Mouse (Mus musculus): ENCODE measurements around the gene 1500015O10Rik.

Gene 1500015O10Rik

DNA sequence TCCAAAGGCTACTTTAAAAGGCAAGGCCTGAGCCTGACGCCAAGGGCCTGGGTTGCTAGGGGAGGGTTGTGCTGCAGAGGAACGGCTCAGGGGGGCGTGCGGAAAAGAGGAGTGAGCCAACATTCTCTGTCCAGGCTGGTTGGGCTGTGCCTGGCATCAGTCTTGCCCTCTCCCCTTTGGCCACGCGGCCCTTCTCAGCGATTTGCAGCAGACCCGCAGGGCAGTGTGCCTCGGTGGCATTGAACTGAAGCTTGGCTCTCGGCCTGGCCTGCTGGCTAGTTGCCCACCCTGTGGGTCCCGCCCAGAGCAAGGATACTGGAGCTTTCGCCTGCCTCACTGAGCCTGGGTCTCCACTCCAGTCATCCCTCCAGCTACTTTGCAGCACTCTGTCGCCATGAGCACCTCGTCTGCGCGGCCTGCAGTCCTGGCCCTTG is at the start of gene 1500015O10Rik:
TSS of gene 1500015O10Rik (plus strand) at position 112 of the 434 bp plus-strand sequence.
- DNase-seq (ENCODE audit: low spot score), result peak; percentile 50

DNA sequence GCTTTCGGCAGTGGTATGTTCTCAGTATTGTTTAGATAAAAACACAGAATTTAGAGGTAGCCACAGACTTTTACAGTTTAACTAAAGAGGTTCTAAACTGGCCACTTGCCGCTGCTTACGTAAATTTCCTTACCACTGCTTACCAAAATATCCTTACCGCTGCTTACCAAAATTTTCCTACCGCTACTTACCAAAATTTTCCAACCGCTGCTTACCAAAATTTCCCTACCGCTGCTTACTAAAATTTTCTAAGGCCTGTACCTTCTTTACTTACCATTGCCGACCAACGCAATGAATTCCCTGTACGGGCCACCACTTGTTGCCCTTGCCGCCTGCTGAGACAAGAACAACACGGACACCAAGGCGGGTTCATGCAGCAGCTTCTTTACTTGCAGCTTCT is 40.4 kb upstream of the 1500015O10Rik start:
- DNase-seq (ENCODE audit: low spot score), result no peak

DNA sequence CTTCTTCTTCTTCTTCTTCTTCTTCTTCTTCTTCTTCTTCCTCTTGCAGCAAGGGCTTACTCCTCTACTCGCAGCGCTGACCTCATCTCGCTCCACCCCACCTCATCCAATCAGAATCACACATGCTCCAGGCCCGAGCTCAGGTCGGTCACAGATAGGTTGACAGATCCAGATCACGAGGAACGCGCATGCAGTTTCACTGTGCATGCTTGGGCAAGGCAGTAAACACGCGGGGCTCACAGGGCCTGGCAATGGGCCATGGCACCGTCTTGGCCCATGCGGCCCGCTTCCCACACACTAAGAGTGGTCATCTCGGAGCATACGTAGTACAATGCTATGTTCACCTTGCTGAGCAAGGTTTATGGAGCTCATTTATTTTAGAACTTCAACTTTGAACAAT is 39.9 kb upstream of the 1500015O10Rik start:
- DNase-seq (ENCODE audit: low spot score), result no peak

DNA sequence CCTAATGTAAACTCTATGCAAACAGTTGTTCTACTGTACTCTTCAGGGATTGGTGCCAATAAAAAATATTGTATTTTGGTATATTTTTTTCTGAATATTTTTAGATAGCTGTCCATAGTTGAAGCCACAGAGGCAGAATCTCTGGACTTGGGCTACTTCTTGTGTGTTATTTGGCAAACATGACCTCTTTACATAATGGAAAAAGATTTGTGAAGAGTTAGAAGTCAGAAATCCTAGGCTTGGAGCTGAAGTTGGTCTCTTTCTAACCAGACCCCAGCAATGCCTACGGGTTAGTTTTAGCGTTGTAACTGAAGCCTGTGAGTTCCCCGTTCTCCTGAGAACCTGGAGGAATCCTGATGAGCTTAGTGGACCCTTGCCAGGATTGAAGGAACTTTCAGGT is 36.3 kb upstream of the 1500015O10Rik start:
- DNase-seq (ENCODE audit: low spot score), result no peak

DNA sequence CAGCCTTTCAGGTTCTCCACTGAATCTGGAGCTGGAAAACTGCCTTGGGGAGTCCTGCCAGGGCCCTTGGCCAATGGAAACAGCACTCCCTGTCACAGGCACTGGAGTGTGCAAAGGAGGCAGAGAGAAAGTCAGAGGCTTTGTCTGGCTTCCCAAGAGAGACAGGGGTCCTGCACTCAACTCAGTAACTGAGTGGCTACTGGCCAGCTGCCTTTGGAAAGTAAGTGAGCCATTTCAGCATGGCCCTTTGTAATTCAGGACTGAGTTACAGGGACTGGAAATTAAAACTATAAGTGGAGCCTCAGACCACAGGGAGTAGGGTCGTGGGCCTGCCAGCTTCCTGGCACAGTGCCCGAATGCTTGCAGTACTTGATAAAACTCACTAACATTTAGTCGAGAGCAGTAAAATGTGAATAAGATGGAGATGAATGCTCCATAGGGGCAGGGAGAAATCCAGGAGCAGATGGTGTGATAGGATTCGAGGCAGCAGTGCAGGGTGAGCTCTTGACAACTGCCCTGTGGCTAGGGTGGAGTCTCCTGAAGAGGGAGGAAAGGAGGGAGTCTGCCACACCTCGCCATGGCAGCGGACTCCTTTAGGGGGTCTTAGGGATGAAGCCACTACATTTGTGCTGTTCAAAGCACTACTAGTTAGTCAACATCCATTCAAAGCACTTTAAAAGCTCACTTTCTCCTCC is 35.4 kb upstream of the 1500015O10Rik start:
- DNase-seq (ENCODE audit: low spot score), result peak; percentile 35

DNA sequence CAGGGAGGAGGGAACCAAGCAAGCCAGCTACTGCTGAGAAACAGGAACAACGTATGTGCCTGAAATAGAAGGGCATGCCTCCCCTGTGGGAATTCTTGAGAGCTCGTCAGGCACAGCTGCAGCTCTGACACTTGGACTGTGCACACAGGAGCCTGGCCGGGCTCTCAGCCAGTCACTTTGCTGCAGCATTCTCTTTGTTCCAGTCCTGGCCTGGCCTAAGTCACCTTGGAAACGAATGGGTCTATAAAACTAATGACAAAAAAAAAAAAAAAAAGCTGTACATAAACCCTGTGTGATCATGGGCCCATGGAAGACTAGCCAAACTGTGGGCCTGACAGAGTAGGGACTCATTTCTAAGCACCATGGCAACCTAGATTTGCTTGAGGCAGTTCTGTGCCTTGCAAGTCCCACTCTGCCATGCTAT is 31.8 kb upstream of the 1500015O10Rik start:
- peak; percentile 16 for DNase-seq (ENCODE audit: low spot score)

DNA sequence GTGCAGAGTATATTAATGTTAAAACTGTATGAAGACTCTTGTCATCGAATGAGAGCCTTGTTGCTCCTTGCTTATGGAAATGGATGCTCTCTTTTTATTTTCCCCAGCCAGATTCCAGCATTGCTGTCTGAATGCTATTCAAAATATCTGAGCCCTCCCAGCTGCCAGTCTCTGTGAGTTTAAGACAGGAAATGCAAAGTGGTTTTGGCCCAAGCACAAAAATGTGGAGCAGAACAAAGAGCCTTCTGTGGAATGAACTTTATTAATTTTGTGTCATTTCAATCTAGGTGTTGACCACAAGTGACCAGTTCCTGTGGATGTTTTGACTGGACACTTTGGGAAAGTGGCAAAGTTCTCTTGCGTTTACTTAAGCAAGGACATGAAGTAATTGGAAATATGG is 15.6 kb upstream of the 1500015O10Rik start:
- DNase-seq (ENCODE audit: low spot score), result no peak

DNA sequence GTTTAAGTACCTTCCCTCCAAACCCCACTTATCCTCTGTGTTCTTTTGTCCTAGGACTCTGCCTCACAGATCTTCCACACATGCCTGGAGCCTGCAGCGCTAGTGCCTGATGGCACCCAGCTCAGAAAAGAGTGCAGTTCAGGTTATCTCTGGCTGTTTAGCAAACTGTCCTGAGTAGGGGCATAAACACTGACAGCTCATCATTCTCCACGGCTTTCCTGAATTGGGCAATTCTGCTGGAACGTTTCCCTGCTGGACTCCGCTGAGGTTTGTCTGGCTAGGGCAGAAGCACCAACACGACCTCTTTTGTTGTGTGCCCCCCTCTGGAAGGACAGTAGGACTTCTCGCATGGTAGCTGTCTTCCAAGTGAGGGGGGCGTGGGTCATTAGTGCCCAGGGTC is 12.4 kb upstream of the 1500015O10Rik start:
- DNase-seq (ENCODE audit: low spot score), result no peak

DNA sequence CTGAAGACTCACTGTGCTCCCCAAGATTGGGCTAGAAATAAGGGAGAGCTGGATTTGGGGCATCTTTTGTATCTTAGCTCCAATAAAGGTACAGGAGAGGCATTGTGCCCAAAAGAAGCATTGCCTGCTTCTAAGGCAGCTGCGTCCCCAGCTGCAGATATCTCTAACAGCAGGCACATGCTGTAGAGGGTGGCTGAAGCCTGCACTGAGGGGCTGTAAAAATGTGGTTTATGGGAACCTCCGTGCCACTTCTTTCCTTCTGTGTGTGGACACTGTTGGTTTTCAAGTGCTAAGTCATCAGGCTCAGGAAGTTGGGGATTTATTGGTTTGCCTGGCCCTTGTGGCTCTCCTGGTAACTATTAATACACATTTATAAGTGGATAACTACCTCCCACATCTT is 11.6 kb upstream of the 1500015O10Rik start:
- DNase-seq (ENCODE audit: low spot score), result no peak

DNA sequence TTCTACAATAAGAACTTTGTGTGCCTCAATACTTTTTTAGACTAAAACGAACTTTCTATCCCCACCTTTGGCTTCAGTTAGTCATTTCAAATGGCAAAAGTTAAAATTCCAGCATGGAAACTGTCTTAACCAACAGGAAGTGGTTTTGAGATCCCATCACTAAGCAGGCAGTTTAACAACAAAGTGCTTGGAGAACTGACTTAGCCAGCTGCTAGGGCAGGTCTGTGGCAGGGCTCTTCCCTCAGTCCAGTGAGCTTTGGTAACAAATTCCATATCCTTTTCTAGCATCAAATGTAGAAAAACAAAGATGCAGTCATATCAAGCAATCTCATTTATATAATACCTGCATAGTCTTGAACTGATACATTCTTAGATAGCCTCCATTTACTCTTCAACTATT is 7.9 kb upstream of the 1500015O10Rik start:
- DNase-seq (ENCODE audit: low spot score), result no peak

DNA sequence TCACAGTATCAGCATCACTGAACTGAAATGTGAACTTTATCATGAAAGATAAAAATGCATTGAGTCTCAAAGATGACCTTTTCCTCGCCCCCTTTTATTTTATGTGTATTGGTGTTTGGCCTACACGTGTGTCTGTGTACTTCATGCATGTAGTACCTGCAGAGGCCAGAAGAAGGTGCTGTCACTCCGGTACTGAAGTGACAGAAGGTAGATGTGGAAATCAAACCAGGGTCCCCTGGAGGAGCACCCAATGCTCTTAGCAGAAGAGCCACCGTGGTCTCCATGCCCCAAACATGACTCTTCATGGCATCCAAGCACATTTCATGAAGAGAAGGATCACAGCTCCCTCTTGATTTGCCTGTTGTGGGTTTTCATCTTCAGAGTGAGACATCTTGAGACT is 1.7 kb downstream of the 1500015O10Rik start:
- no peak for DNase-seq (ENCODE audit: low spot score)

DNA sequence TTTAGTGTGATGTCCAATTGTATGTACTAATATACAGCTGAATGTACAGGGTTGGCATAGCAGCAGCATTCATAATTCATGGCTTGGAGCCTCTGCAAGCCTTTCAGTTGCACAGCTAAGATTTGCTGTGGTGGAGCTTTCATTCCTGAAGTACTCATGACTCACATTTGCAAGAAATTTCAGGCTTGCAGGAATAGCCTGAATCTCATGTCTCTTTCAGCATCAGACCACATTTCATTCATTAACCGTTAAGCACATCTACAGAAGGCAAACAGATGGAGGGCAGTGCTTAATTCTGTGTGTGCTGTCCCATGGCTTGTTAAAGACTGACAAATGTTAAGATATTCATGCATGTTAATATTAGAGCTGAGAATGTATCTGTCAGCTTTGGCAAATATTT is 2.3 kb downstream of the 1500015O10Rik start:
- no peak for DNase-seq (ENCODE audit: low spot score)

DNA sequence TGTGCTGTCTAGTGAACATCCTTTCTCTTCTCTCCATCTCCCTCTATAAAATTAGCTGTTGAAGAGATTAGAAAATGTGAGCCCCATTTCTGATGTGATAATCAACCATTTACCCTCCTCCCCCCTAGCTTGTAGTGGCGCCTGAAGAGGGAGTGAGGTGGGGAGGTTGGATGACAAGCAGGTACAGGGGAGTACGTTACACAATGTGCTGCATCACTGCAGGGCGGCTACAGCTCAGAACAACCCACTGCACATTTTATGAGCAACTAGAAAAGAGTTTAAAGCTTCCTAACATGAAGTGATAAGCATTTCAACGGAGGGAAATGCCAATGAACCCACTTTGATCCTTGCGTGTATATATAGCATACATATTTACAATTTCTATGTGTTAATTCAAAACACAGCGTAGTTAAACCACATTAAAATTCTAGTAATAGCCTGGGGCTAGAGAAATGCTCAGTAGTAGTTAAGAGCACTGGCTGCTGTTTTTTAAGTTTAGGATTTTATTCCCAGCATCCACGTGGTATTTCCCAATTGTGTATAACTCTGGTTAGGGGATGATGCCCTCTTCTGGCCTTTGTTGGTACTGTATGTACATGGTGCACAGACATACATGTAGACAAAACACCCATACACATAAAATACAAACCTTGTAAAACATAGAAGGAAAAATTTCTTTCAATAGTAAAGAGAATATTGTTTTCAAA is 7.6 kb downstream of the 1500015O10Rik start:
- peak; percentile 29 for DNase-seq (ENCODE audit: low spot score)

DNA sequence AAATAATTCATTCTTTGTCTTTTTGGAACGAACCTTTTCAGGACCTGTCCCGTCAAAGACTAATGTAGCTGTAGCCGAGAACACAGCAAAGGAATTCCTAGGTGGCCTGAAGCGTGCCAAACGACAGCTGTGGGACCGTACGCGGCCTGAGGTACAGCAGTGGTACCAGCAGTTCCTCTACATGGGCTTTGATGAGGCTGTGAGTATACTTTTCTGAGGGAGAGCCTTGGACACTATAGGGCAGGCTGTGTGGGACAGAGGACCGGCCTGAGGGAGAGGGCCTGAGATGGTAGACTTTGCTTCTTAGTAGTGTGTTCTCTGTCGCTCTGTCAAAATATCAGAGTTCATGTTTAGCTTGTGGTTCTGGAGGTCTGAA is 8.1 kb downstream of the 1500015O10Rik start:
- no peak for DNase-seq (ENCODE audit: low spot score)

DNA sequence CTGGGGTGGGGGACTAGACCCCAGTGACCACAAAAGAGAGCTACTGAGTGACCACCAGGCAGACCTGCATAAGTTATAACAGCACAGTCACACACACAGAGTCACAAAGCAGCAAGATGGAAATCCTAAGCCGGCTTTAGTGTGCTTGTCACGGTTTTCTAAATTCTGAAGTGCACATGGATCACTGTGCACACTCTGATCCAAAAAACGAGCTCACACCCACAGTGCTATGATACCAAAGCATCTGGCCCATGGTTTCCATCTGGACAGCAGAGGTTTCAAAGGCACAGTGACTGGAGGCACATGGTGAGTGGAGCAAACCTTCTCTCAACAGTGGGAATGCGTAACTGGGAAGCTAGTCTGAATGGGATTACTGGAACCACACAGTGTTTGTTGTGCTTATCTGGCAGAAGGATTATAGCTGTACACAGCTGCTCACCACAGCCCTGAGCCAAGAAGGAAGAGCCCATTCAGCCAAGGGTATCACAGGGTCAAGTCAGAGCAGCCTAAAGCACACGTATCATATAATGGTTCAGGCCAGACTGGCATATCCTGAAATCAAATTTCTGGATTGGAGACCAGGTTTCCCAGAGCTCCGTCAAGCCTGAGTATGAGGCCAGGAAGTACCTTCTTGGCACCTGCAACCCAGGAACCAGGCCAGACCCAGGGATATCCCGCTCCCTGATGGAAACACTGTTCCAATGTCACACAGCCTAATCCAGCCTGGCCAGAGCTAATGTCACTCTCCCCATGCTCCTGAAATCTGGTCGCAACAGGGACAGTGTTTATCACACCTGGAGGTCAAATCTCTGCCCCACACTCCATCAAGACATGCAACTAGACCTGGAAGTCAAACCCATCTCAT is 24.3 kb downstream of the 1500015O10Rik start:
- no peak for DNase-seq (ENCODE audit: low spot score)

DNA sequence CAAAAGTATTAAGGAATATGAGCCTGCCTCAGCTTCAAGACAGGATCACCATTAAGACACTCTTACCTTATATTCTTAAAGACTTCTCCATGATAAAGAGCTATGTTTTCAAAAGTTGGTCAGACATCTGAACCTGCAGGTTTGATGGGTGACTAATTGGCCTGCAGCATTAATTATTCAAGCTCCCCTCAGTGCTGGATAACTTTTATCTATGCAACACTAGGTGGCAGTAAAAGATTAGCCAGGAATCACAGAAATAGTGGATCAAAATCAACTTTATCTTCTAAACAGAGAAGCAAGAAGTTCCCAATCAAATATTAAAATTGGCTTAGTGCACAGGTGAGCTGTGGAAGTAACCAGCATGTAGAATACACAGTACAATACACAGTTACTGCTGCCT is 29.7 kb downstream of the 1500015O10Rik start:
- DNase-seq (ENCODE audit: low spot score), result peak; percentile 58

DNA sequence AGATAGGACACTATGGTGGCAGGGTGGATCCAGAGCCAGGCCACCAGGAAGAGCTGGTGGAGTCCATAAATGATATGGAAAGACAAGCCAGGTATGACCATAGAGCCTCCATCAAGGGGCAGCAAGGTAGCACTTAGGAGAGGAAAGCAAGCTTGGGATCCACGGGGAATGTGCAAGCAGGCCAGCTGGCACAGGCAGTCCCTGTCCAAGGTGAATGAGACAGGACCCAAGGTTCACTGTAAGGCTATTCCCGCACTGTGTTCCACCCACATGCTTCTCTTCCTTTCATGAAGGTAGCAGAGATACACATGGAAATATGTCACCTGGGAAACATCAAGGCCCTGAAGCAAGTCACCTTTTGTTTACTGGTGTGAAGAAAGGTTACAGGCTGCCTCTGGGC is 34.1 kb downstream of the 1500015O10Rik start:
- DNase-seq (ENCODE audit: low spot score), result no peak

DNA sequence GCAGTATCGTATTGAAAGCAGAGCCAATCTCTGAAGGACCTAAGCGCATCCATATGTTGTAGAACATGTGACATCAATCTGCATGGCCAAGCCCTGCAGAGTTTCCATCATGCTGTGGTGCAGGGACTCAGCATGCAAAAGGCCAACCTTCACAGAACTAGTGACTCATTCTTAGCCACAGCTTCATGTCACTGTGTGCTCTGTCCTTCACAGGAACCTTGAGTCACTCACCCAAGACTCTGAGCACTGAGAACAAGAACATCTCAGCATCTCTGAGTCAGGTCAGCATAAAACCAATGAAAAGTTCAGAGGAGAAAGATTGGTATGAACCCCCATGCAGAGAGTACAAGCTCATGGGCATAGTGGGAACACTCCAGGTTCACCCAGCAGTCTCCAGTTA is 35.9 kb downstream of the 1500015O10Rik start:
- DNase-seq (ENCODE audit: low spot score), result no peak

DNA sequence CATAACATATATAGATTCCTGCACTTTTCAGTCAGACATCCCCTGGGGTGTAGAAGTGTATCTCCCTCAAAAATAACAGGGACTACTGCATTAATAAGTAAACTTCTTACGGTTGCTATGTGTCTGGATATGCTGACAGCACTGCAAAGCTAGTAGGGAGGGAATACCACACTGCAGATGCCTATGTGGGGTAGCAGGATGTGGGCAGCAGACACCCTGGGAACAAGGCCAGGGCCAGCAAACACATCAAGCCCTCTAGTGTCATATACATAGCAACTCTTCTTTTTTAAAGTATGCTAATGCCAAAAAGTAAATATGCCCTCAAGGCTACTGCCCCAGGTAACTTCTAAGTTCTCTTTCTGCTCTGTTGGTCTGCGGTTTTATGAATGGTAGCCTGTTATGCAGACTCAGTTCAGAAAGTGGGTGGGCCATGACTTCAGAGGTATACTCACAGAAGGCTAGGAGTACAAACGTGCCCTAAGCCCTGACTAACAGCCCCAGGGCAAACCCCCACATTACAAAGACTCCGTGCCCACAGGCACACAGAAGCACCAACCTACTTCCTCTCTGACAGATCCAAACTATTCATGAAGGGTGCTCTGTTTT is 38.1 kb downstream of the 1500015O10Rik start:
- no peak for DNase-seq (ENCODE audit: low spot score)

DNA sequence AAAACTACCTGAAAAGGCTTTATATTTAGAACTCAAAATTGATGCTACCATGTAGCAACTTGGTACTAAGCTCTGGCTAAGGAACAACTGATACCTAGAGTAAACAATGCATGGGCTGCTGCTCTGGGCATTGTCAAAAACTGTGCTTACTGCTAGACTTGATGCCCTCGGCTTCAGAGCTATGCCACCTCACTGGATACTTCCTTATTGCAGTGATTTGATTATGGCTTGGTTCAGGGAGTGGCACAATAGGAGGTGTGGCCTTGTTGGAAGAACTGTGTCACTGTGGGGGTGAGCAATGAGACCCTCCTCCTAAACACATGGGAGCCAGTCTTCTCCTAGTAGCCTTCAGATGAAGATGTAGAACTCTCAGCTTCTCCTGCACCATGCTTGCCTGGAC is 38.9 kb downstream of the 1500015O10Rik start:
- no peak for DNase-seq (ENCODE audit: low spot score)

DNA sequence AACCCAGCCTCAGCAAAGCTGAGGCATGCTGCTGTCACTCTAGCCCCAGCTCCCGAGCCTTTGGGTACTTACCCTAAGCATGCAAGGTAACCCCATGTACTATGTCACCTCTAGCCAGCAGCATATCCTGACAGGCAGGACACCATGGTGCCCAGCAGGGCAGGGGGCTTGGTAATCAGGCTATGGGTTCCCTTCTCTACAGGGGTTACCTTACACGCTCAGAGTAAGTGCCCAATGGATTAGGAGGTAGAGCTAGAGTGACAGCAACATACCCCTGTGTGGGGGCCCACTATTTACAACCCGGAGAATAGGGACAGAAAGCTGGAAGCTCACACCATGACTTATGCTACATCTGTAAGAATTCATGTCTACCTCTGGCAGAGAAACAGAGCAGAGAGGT is 39.6 kb downstream of the 1500015O10Rik start:
- DNase-seq (ENCODE audit: low spot score), result no peak

DNA sequence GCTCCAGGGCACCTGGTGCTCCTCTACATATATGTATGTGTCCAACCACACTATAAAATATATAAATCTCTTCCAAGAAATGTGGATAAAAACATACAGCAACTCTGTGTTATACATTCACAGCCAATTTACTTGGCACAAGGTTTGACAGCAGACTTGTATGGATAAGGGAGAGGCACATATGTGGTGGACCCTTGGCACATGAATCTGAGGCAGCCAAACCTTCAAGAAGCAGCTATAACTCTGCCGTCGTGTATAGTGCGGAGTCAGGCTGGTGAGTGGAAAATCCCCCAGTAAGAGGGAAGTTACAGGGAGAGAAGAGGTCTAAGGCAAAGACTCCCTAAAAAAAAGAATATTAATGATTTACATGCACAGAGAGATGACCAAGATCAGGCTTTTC is 42.3 kb downstream of the 1500015O10Rik start:
- DNase-seq (ENCODE audit: low spot score), result no peak

All from MN1 (cell line).